9 mouse cellular contexts compared by ENCODE assay signal in the genomic region with DNA sequence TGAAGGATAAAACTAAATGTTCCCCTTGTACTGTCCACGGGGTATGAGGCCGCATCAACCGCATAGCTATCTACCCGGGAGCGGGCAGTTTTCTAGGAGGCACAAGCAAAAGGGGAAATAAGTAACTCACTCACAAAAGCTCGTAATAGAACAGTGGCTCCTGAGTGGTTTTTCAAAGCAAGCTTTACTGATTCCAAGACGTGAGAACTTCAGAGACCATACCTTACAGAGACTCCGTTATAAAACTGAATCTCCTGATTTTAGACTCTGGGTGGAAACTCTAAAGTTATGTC. TPM values are rescaled to one million over a fixed set of nuclear protein-coding genes. Genes with fewer than 3 reads are reported as not detected.
DNase-seq lines count a peak whose midpoint lies in the region; ATAC-seq and TF ChIP-seq lines count a peak whose summit lies in the region.
"Had no signal": no experiment of that assay in that cellular context is flagged by ENCODE, and none has a peak within 500 bp of the region (broad histone marks: within the 10 kb centered on the region; RNA-seq: fewer than 3 reads in every experiment).

No protein-coding gene starts in this region.

- H3K9me3 ChIP-seq in heart, postnatal 0 days (replicated peaks; ENCODE audit: control insufficient read depth, low read length) = no peaks in the 10 kb centered on the region
- H3K9me3 ChIP-seq in intestine, embryonic 14.5 days (ENCODE audit: control insufficient read depth, low read length) = no peaks in the 10 kb centered on the region
- no peaks in the 10 kb centered on the region for H3K9me3 ChIP-seq in midbrain, embryonic 16.5 days (replicated peaks; ENCODE audit: control insufficient read depth, low read length, poor library complexity, severe bottlenecking)

- peak overlapping the region; percentile 71 for H3K4me2 ChIP-seq in heart, postnatal 0 days (ENCODE audit: low read depth, low read length)
- H3K4me2 ChIP-seq in intestine, embryonic 14.5 days (ENCODE audit: low read length) = peak overlapping the region; percentile 84
- H3K4me2 ChIP-seq in midbrain, embryonic 16.5 days (ENCODE audit: low read length) = peak overlapping the region; percentile 69

- H3K36me3 ChIP-seq in heart, postnatal 0 days (replicated peaks; ENCODE audit: control insufficient read depth, insufficient read depth, low read length) = no peaks in the 10 kb centered on the region
- H3K36me3 ChIP-seq in intestine, embryonic 14.5 days (ENCODE audit: control insufficient read depth, insufficient read depth, low read length) = no peaks in the 10 kb centered on the region
- no peaks in the 10 kb centered on the region for H3K36me3 ChIP-seq in midbrain, embryonic 16.5 days (ENCODE audit: control insufficient read depth, insufficient read depth, low read length)

- H3K27me3 ChIP-seq in heart, postnatal 0 days (ENCODE audit: control insufficient read depth, insufficient read depth, low read length) = no peaks in the 10 kb centered on the region
- no peaks in the 10 kb centered on the region for H3K27me3 ChIP-seq in intestine, embryonic 14.5 days (replicated peaks; ENCODE audit: control insufficient read depth, insufficient read depth, low read length)
- no peaks in the 10 kb centered on the region for H3K27me3 ChIP-seq in midbrain, embryonic 16.5 days (ENCODE audit: control insufficient read depth, insufficient read depth, low read depth, low read length)
- H3K27me3 ChIP-seq: Patski had no signal

- H3K9ac ChIP-seq in heart, postnatal 0 days (replicated peaks; ENCODE audit: low read depth, low read length) = peak overlapping the region; percentile 81; the same call in 1 of the 2 replicates
- no peak overlapping the region for H3K9ac ChIP-seq in intestine, embryonic 14.5 days (ENCODE audit: low read length)
- peak overlapping the region; percentile 81 for H3K9ac ChIP-seq in midbrain, embryonic 16.5 days (ENCODE audit: low read depth, low read length)

- DNase-seq in heart, postnatal 0 days (ENCODE audit: low spot score) = no peak
- no peak for DNase-seq in heart, postnatal 4 days
- DNase-seq in intestine, embryonic 14.5 days (ENCODE audit: low spot score) = no peak
- no peak for DNase-seq in embryo, embryonic 10 days (ENCODE audit: low spot score)
- DNase-seq in c-Kit-positive CD71-positive TER-119-positive erythroid progenitor cells, embryonic 14.5 days (ENCODE audit: low spot score) = no peak

- 0 out of 2 replicates have a peak overlapping the region, but pooled peaks have one; percentile 40 for H3K27ac ChIP-seq in heart, postnatal 0 days (ENCODE audit: low read depth)
- H3K27ac ChIP-seq in bone marrow, adult 2 months (ENCODE audit: control insufficient read depth, insufficient read depth, low read depth, low read length, poor library complexity) = 0 out of 2 replicates have a peak overlapping the region, but pooled peaks have one; percentile 28
- H3K27ac ChIP-seq in intestine, embryonic 14.5 days (ENCODE audit: low read depth) = no peak overlapping the region
- no peak overlapping the region for H3K27ac ChIP-seq in midbrain, embryonic 16.5 days (ENCODE audit: low read length)

- no peak for ATAC-seq in heart, postnatal 0 days (ENCODE audit: insufficient read depth, low read depth)
- ATAC-seq in intestine, embryonic 14.5 days (replicated peaks; ENCODE audit: low FRiP score, low TSS enrichment, low read depth) = no peak
- ATAC-seq in midbrain, embryonic 16.5 days = no peak
- no peak for ATAC-seq in erythroblast, adult 5-6 weeks (replicated peaks; ENCODE audit: low FRiP score, poor library complexity, severe bottlenecking)

- TF ChIP-seq CTCF in heart, postnatal 0 days (IDR thresholded peaks at IDR 0.05; ENCODE audit: low read depth) = no peak
- no peak for TF ChIP-seq CTCF in bone marrow, adult 2 months (IDR thresholded peaks at IDR 0.05; ENCODE audit: control insufficient read depth, insufficient read depth, low read length)

- H3K4me1 ChIP-seq in heart, postnatal 0 days (ENCODE audit: control insufficient read depth, insufficient read depth) = peaks cover 26% of the 10 kb centered on the region
- peaks cover 2% of the 10 kb centered on the region; the same call in 1 of the 2 replicates for H3K4me1 ChIP-seq in bone marrow, adult 2 months (ENCODE audit: control insufficient read depth, insufficient read depth, low read length)
- H3K4me1 ChIP-seq in intestine, embryonic 14.5 days (replicated peaks; ENCODE audit: control insufficient read depth, insufficient read depth, low read length) = peaks cover 25% of the 10 kb centered on the region
- H3K4me1 ChIP-seq in midbrain, embryonic 16.5 days (ENCODE audit: control insufficient read depth, insufficient read depth, low read length) = peaks cover 18% of the 10 kb centered on the region

- peak overlapping the region; percentile 92 for H3K4me3 ChIP-seq in heart, postnatal 0 days (ENCODE audit: low read depth, low read length)
- H3K4me3 ChIP-seq in bone marrow, adult 2 months (replicated peaks; ENCODE audit: control insufficient read depth, low read depth, low read length) = no peak overlapping the region
- peak overlapping the region; percentile 68; the same call in 1 of the 2 replicates for H3K4me3 ChIP-seq in intestine, embryonic 14.5 days (ENCODE audit: low read depth, low read length)
- no peak overlapping the region; the same call in 1 of the 2 replicates for H3K4me3 ChIP-seq in midbrain, embryonic 16.5 days (ENCODE audit: low read depth, low read length)

- TF ChIP-seq POLR2A in bone marrow, adult 2 months (IDR thresholded peaks at IDR 0.05; ENCODE audit: borderline replicate concordance, control insufficient read depth, low read depth, low read length) = no peak

- TF ChIP-seq EP300 in heart, postnatal 0 days (IDR thresholded peaks at IDR 0.05; ENCODE audit: low read depth) = no peak

- 44% methylated on average over 8 of the region's 8 CpGs for WGBS in heart, postnatal 0 days
- 4% methylated on average over 8 of the region's 8 CpGs for WGBS in bone marrow, adult 2 months
- 71% methylated on average over 8 of the region's 8 CpGs for WGBS in intestine, embryonic 14.5 days
- 79% methylated on average over 8 of the region's 8 CpGs for WGBS in midbrain, embryonic 16.5 days

RNA-seq across cellular contexts. Expression of gene Btbd9, which starts 1.6 kb away (rescaled TPM):
- total RNA-seq in heart, postnatal 0 days (2014; rRNA removed; ENCODE audit: low replicate concordance) = 30.3 and 36.4 TPM in 2 replicates
- 26.2 and 31.0 TPM in 2 replicates for polyA plus RNA-seq in heart, postnatal 0 days (2015; fragmentation: Nextera tagmentation; extraction: Ambion mirVana)
- total RNA-seq in heart, postnatal 4 days (2021) = 10 to 100 TPM; 40.6 to 40.9 TPM
- polyA plus RNA-seq in bone marrow, adult 2 months (2011; ENCODE audit: insufficient read depth, insufficient read length, low replicate concordance, missing spikeins) = 4.7 and 21.0 TPM in 2 replicates
- 49.8 and 53.7 TPM in 2 replicates for polyA plus RNA-seq in intestine, embryonic 14.5 days (2014; fragmentation: Nextera tagmentation; extraction: Ambion mirVana)
- polyA plus RNA-seq in midbrain, embryonic 16.5 days (2015; fragmentation: Nextera tagmentation; extraction: Ambion mirVana) = 164 and 167 TPM in 2 replicates
- 6.5 and 9.2 TPM in 2 replicates for total RNA-seq in erythroblast, adult 5-6 weeks (2015; ENCODE audit: low replicate concordance)
- 2.4 and 6.3 TPM in 2 replicates for total RNA-seq in erythroblast, adult 5-6 weeks (2017; ENCODE audit: low replicate concordance)

RNA-seq across cellular contexts. Expression of gene Dnah8, which starts 49.4 kb away (rescaled TPM):
- total RNA-seq in heart, postnatal 0 days (2014; rRNA removed; ENCODE audit: low replicate concordance) = 1.5 and 2.0 TPM in 2 replicates
- 0.33 and 0.59 TPM in 2 replicates for polyA plus RNA-seq in heart, postnatal 0 days (2015; fragmentation: Nextera tagmentation; extraction: Ambion mirVana)
- 1 to 10 TPM; 1.9 to 2.0 TPM for total RNA-seq in heart, postnatal 4 days (2021)
- polyA plus RNA-seq in bone marrow, adult 2 months (2011; ENCODE audit: insufficient read depth, insufficient read length, low replicate concordance, missing spikeins) = 9.6 and 24.6 TPM in 2 replicates
- 0.58 and 1.5 TPM in 2 replicates for polyA plus RNA-seq in intestine, embryonic 14.5 days (2014; fragmentation: Nextera tagmentation; extraction: Ambion mirVana)
- polyA plus RNA-seq in midbrain, embryonic 16.5 days (2015; fragmentation: Nextera tagmentation; extraction: Ambion mirVana) = 2.0 and 2.9 TPM in 2 replicates
- 6.0 and 9.4 TPM in 2 replicates for total RNA-seq in erythroblast, adult 5-6 weeks (2015; ENCODE audit: low replicate concordance)
- 9.3 and 12.0 TPM in 2 replicates for total RNA-seq in erythroblast, adult 5-6 weeks (2017; ENCODE audit: low replicate concordance)
- polyA plus RNA-seq: Patski had no signal

RNA-seq across cellular contexts. Expression of gene Glo1, which starts 51.9 kb away (rescaled TPM):
- 143 and 179 TPM in 2 replicates for total RNA-seq in heart, postnatal 0 days (2014; rRNA removed; ENCODE audit: low replicate concordance)
- 184 and 191 TPM in 2 replicates for polyA plus RNA-seq in heart, postnatal 0 days (2015; fragmentation: Nextera tagmentation; extraction: Ambion mirVana)
- total RNA-seq in heart, postnatal 4 days (2021) = 100 to 1,000 TPM; 135 to 136 TPM
- polyA plus RNA-seq in bone marrow, adult 2 months (2011; ENCODE audit: insufficient read depth, insufficient read length, low replicate concordance, missing spikeins) = 65.2 and 80.9 TPM in 2 replicates
- polyA plus RNA-seq in intestine, embryonic 14.5 days (2014; fragmentation: Nextera tagmentation; extraction: Ambion mirVana) = 223 and 233 TPM in 2 replicates
- polyA plus RNA-seq in midbrain, embryonic 16.5 days (2015; fragmentation: Nextera tagmentation; extraction: Ambion mirVana) = 160 and 162 TPM in 2 replicates
- 129 and 153 TPM in 2 replicates for total RNA-seq in erythroblast, adult 5-6 weeks (2015; ENCODE audit: low replicate concordance)
- total RNA-seq in erythroblast, adult 5-6 weeks (2017; ENCODE audit: low replicate concordance) = 172 and 176 TPM in 2 replicates

Comparison
In these comparisons a context has a peak if more than half of its experiments do, and no peak if none do; other contexts are left out.
1. H3K27ac ChIP-seq: peak in heart, postnatal 0 days (single experiment) and bone marrow, adult 2 months (single experiment); none in intestine, embryonic 14.5 days (single experiment) and midbrain, embryonic 16.5 days (single experiment).
2. H3K4me3 ChIP-seq: peak in heart, postnatal 0 days (single experiment) and intestine, embryonic 14.5 days (single experiment); none in bone marrow, adult 2 months (single experiment) and midbrain, embryonic 16.5 days (single experiment).
3. Peak in every context shown above with its lines, with median percentiles within 50 percentile points of each other: H3K4me2 ChIP-seq.